32 mouse cellular contexts compared by ENCODE assay signal in the genomic region with DNA sequence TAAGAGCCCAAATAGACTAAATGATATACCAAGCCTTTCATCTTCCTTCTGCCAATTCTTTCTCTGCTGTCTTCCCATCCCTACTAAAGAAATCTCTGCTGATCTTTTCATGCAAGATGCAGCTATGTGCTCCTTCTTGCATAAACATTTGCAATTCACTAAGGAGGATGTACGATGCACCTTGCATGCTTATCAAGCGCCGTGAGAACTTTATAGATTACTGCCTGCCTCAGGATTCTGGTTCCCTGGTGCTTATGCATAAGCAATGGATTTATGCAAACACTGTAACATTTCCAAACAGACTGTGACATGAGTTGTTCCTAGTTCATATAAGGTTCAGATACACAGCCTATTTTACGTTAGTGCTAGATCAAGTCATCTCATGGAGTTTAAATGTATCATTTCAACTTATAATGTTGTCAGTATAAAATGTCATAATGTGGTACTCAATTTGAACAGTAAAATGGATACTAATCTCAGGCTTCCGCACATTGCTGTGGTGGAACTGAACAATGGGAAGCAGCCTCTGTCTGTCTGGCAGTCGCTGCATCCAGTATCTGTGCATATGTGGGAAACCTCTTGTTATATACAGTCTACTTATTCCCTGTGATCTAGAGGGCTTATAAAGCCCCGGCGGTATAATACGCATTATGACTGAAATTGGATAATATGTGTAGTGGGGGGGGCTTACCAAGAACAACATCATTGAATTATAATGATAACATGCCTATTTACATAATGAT.
DNase-seq lines count a peak whose midpoint lies in the region; ATAC-seq lines count a peak whose summit lies in the region.
"Had no signal": no experiment of that assay in that cellular context is flagged by ENCODE, and none has a peak within 500 bp of the region (broad histone marks: within the 10 kb centered on the region; RNA-seq: fewer than 3 reads in every experiment).

No protein-coding gene starts in this region.

- H3K27me3 ChIP-seq in midbrain, embryonic 11.5 days (ENCODE audit: control insufficient read depth, insufficient read depth, low read length): no peaks in the 10 kb centered on the region
- no peaks in the 10 kb centered on the region for H3K27me3 ChIP-seq in midbrain, embryonic 10.5 days (ENCODE audit: low read depth, poor library complexity, severe bottlenecking)
- H3K27me3 ChIP-seq in midbrain, embryonic 14.5 days (ENCODE audit: control insufficient read depth, insufficient read depth, low read length): no peaks in the 10 kb centered on the region
- no peaks in the 10 kb centered on the region for H3K27me3 ChIP-seq in neural tube, embryonic 14.5 days (ENCODE audit: control insufficient read depth, insufficient read depth, low read length)
- H3K27me3 ChIP-seq: CH12.LX; embryonic facial prominence, embryonic 15.5 days; heart, embryonic 15.5 days; limb, embryonic 15.5 days; neural tube, embryonic 12.5 days; stomach, embryonic 15.5 days had no signal

- H3K4me2 ChIP-seq in midbrain, embryonic 11.5 days: no peak overlapping the region
- H3K4me2 ChIP-seq in midbrain, embryonic 14.5 days (ENCODE audit: low read length): no peak overlapping the region
- no peak overlapping the region for H3K4me2 ChIP-seq in neural tube, embryonic 14.5 days (ENCODE audit: low read depth, low read length)
- H3K4me2 ChIP-seq: heart, embryonic 15.5 days; limb, embryonic 15.5 days; neural tube, embryonic 12.5 days; stomach, embryonic 15.5 days had no signal

- ATAC-seq in frontal cortex, adult (ENCODE audit: low TSS enrichment): 0 out of 2 replicates have a peak, but pooled peaks have one; percentile 17
- ATAC-seq in midbrain, embryonic 11.5 days (ENCODE audit: low FRiP score): no peak
- peak; percentile 58; the same call in 1 of the 2 replicates for ATAC-seq in midbrain, embryonic 14.5 days (ENCODE audit: low FRiP score, low TSS enrichment)
- ATAC-seq in neural tube, embryonic 14.5 days (ENCODE audit: low read depth): peak; percentile 54; the same call in 1 of the 2 replicates
- ATAC-seq: activated CD4-positive, CD25-positive, alpha-beta regulatory T cell, adult 4 months; intestine, postnatal 0 days had no signal

- H3K9me3 ChIP-seq in midbrain, embryonic 11.5 days (ENCODE audit: control insufficient read depth, low read length): no peaks in the 10 kb centered on the region
- H3K9me3 ChIP-seq in midbrain, embryonic 10.5 days (replicated peaks): no peaks in the 10 kb centered on the region
- no peaks in the 10 kb centered on the region for H3K9me3 ChIP-seq in midbrain, embryonic 14.5 days (ENCODE audit: control insufficient read depth, low read length)
- H3K9me3 ChIP-seq in neural tube, embryonic 14.5 days (ENCODE audit: control insufficient read depth, low read length): no peaks in the 10 kb centered on the region
- H3K9me3 ChIP-seq: embryonic facial prominence, embryonic 15.5 days; heart, embryonic 10.5 days; heart, embryonic 15.5 days; limb, embryonic 10.5 days; limb, embryonic 15.5 days; neural tube, embryonic 12.5 days; stomach, embryonic 15.5 days had no signal

- no peak overlapping the region for H3K4me3 ChIP-seq in midbrain, embryonic 11.5 days (ENCODE audit: low read depth, low read length)
- H3K4me3 ChIP-seq in midbrain, embryonic 10.5 days: no peak overlapping the region
- H3K4me3 ChIP-seq in midbrain, embryonic 14.5 days (replicated peaks; ENCODE audit: low read depth, low read length): no peak overlapping the region
- no peak overlapping the region for H3K4me3 ChIP-seq in neural tube, embryonic 14.5 days (ENCODE audit: low read depth, low read length)
- H3K4me3 ChIP-seq: embryonic facial prominence, embryonic 15.5 days; heart, embryonic 10.5 days; heart, embryonic 15.5 days; limb, embryonic 10.5 days; limb, embryonic 15.5 days; neural tube, embryonic 12.5 days; stomach, embryonic 15.5 days had no signal

- H3K9ac ChIP-seq in midbrain, embryonic 11.5 days (ENCODE audit: low read length): no peak overlapping the region
- no peak overlapping the region for H3K9ac ChIP-seq in midbrain, embryonic 14.5 days (replicated peaks; ENCODE audit: low read length)
- H3K9ac ChIP-seq in neural tube, embryonic 14.5 days (replicated peaks; ENCODE audit: low read depth, low read length): no peak overlapping the region
- H3K9ac ChIP-seq: embryonic facial prominence, embryonic 15.5 days; heart, embryonic 15.5 days; limb, embryonic 15.5 days; liver, embryonic 14.5 days; neural tube, embryonic 12.5 days; stomach, embryonic 15.5 days had no signal

- 86% methylated on average over 9 of the region's 9 CpGs for WGBS in midbrain, embryonic 11.5 days
- WGBS in midbrain, embryonic 10.5 days: 90% methylated on average over 9 of the region's 9 CpGs
- WGBS in midbrain, embryonic 14.5 days: 48% methylated on average over 9 of the region's 9 CpGs
- WGBS in neural tube, embryonic 14.5 days: 65% methylated on average over 9 of the region's 9 CpGs

- no peaks in the 10 kb centered on the region for H3K36me3 ChIP-seq in midbrain, embryonic 11.5 days (ENCODE audit: control insufficient read depth, insufficient read depth, low read length)
- no peaks in the 10 kb centered on the region for H3K36me3 ChIP-seq in midbrain, embryonic 10.5 days
- H3K36me3 ChIP-seq in midbrain, embryonic 14.5 days (ENCODE audit: control insufficient read depth, insufficient read depth, low read length): no peaks in the 10 kb centered on the region
- H3K36me3 ChIP-seq in neural tube, embryonic 14.5 days (ENCODE audit: control insufficient read depth, insufficient read depth, low read length): no peaks in the 10 kb centered on the region
- H3K36me3 ChIP-seq: embryonic facial prominence, embryonic 15.5 days; heart, embryonic 10.5 days; heart, embryonic 15.5 days; limb, embryonic 10.5 days; limb, embryonic 15.5 days; neural tube, embryonic 12.5 days; stomach, embryonic 15.5 days had no signal

- no peaks in the 10 kb centered on the region for H3K4me1 ChIP-seq in midbrain, embryonic 11.5 days (ENCODE audit: control insufficient read depth, insufficient read depth, low read length)
- H3K4me1 ChIP-seq in midbrain, embryonic 10.5 days: no peaks in the 10 kb centered on the region
- peaks cover 12% of the 10 kb centered on the region; the same call in 1 of the 2 replicates for H3K4me1 ChIP-seq in midbrain, embryonic 14.5 days (ENCODE audit: control insufficient read depth, insufficient read depth, low read length)
- no peaks in the 10 kb centered on the region for H3K4me1 ChIP-seq in neural tube, embryonic 14.5 days (ENCODE audit: control insufficient read depth, insufficient read depth, low read length)
- H3K4me1 ChIP-seq: neural tube, embryonic 12.5 days; stomach, embryonic 15.5 days had no signal

- DNase-seq in frontal cortex, postnatal 25 days (ENCODE audit: low spot score in 2 of 2): no peak
- DNase-seq in midbrain, embryonic 11.5 days (ENCODE audit: low spot score, missing footprints): peak; percentile 73
- no peak for DNase-seq in midbrain, embryonic 10.5 days (ENCODE audit: low spot score)
- peak; percentile 73 for DNase-seq in midbrain, embryonic 14.5 days
- DNase-seq in urinary bladder, postnatal 25 days (ENCODE audit: low spot score): no peak
- no peak for DNase-seq in heart, adult 18-20 months
- DNase-seq: adrenal gland, adult 2 months; adrenal gland, postnatal 36 days; B cell, adult 2 months; cerebellum, adult 2 months; cerebellum, postnatal 14 days; gastrocnemius, postnatal 10 days; kidney, adult 9 months; kidney, postnatal 10 days; layer of hippocampus, postnatal 36 days; lung, adult 2 months; lung, postnatal 10 days; right cerebral cortex, postnatal 25 days had no signal

- no peak overlapping the region for H3K27ac ChIP-seq in midbrain, embryonic 11.5 days (ENCODE audit: low read depth, low read length)
- no peak overlapping the region for H3K27ac ChIP-seq in midbrain, embryonic 10.5 days (replicated peaks)
- peak overlapping the region; percentile 73 for H3K27ac ChIP-seq in midbrain, embryonic 14.5 days (replicated peaks; ENCODE audit: low read depth, low read length)
- no peak overlapping the region; the same call in 1 of the 2 replicates for H3K27ac ChIP-seq in neural tube, embryonic 14.5 days (ENCODE audit: low read depth, low read length)
- H3K27ac ChIP-seq: embryonic facial prominence, embryonic 15.5 days; heart, embryonic 10.5 days; heart, embryonic 15.5 days; limb, embryonic 10.5 days; limb, embryonic 15.5 days; liver, embryonic 14.5 days; macrophage; neural tube, embryonic 12.5 days; stomach, embryonic 15.5 days had no signal

Comparison
In these comparisons a context has a peak if more than half of its experiments do, and no peak if none do; other contexts are left out.
1. DNase-seq: peak in midbrain, embryonic 11.5 days (single experiment) and midbrain, embryonic 14.5 days (single experiment); none in frontal cortex, postnatal 25 days (0 of 2), midbrain, embryonic 10.5 days (single experiment), urinary bladder, postnatal 25 days (single experiment) and heart, adult 18-20 months (0 of 2).